Mouse (Mus musculus): ENCODE data around the gene Plac9a. TPM values are rescaled to one million over a fixed set of nuclear protein-coding genes. Genes with fewer than 3 reads are reported as not detected.
A peak's percentile ranks its signal among the peaks of the same experiment; 100 is the strongest.
"Not testable (repeated sequence)": the region's sequence is repeated elsewhere in the genome, so short reads cannot be mapped to it uniquely, and the experiment has no call there.

Plac9a gene
- total RNA-seq (2021), result not detected
- long read RNA-seq, experiment 1, partial matches to known transcripts, result 0 of 4 reads
- long read RNA-seq, experiment 1, other reads (novel, unspliced or antisense), result 0 of 4 reads
- long read RNA-seq, experiment 2, partial matches to known transcripts, result 0 of 2 reads
- long read RNA-seq, experiment 2, other reads (novel, unspliced or antisense), result 0 of 2 reads

- not testable (repeated sequence) for DNase-seq (ENCODE audit: low spot score in 2 of 2); H3K27ac ChIP-seq; H3K4me3 ChIP-seq
Measured at GRCm38 (mm10) chr14:25903000-25903399, at the start of gene Plac9a. Plac9a (minus strand) TSS chr14:25903100.

- not testable (repeated sequence) for H3K27ac ChIP-seq; DNase-seq (ENCODE audit: low spot score in 2 of 2); H3K4me3 ChIP-seq
Measured at GRCm38 (mm10) chr14:25938004-25938403, 35.1 kb upstream of the Plac9a start, which contains the start of gene Cphx1. Cphx1 (plus strand) TSS chr14:25938304.

- DNase-seq (ENCODE audit: low spot score in 2 of 2); H3K27ac ChIP-seq; H3K4me3 ChIP-seq: not testable (repeated sequence)
Measured at GRCm38 (mm10) chr14:25936867-25937630, 34.1 kb upstream of the Plac9a start.

GRCm38 (mm10) chr14:25927562-25927881 lies 24.6 kb upstream of the Plac9a start, which contains the start of gene Tmem254a:
Tmem254a (minus strand) TSS chr14:25927672.
- H3K4me3 ChIP-seq; H3K27ac ChIP-seq; DNase-seq (ENCODE audit: low spot score in 2 of 2): not testable (repeated sequence)

GRCm38 (mm10) chr14:25926814-25927561 lies 24.1 kb upstream of the Plac9a start:
- not testable (repeated sequence) for H3K4me3 ChIP-seq; DNase-seq (ENCODE audit: low spot score in 2 of 2); H3K27ac ChIP-seq

GRCm38 (mm10) chr14:25918427-25919170 lies 15.7 kb upstream of the Plac9a start:
- not testable (repeated sequence) for H3K4me3 ChIP-seq; DNase-seq (ENCODE audit: low spot score in 2 of 2); H3K27ac ChIP-seq

- DNase-seq (ENCODE audit: low spot score in 2 of 2); H3K4me3 ChIP-seq; H3K27ac ChIP-seq: not testable (repeated sequence)
Measured at GRCm38 (mm10) chr14:25908976-25909375, 6.1 kb upstream of the Plac9a start.

- DNase-seq (ENCODE audit: low spot score in 2 of 2); H3K4me3 ChIP-seq; H3K27ac ChIP-seq: not testable (repeated sequence)
Measured at GRCm38 (mm10) chr14:25907272-25907671, 4.4 kb upstream of the Plac9a start.

- peak in 1 of 2 experiments; percentile 1 for DNase-seq (ENCODE audit: low spot score in 2 of 2)
- not testable (repeated sequence) for H3K4me3 ChIP-seq, H3K27ac ChIP-seq
Measured at GRCm38 (mm10) chr14:25905243-25905642, 2.3 kb upstream of the Plac9a start.

GRCm38 (mm10) chr14:25895686-25896085 lies 7.2 kb downstream of the Plac9a start:
- H3K27ac ChIP-seq; DNase-seq (ENCODE audit: low spot score in 2 of 2); H3K4me3 ChIP-seq: not testable (repeated sequence)

GRCm38 (mm10) chr14:25894566-25894965 lies 8.3 kb downstream of the Plac9a start:
- not testable (repeated sequence) for H3K4me3 ChIP-seq; DNase-seq (ENCODE audit: low spot score in 2 of 2); H3K27ac ChIP-seq

GRCm38 (mm10) chr14:25885886-25886285 lies 17.0 kb downstream of the Plac9a start:
- not testable (repeated sequence) for DNase-seq (ENCODE audit: low spot score in 2 of 2); H3K27ac ChIP-seq; H3K4me3 ChIP-seq

GRCm38 (mm10) chr14:25881769-25882168 lies 21.1 kb downstream of the Plac9a start:
- H3K27ac ChIP-seq; DNase-seq (ENCODE audit: low spot score in 2 of 2); H3K4me3 ChIP-seq: not testable (repeated sequence)

- not testable (repeated sequence) for H3K27ac ChIP-seq; H3K4me3 ChIP-seq; DNase-seq (ENCODE audit: low spot score in 2 of 2)
Measured at GRCm38 (mm10) chr14:25876640-25877039, 26.3 kb downstream of the Plac9a start.

All from layer of hippocampus, adult 2 months (tissue).